Mouse (Mus musculus) natural killer cell, adult 2 months (primary cell): ENCODE data around the gene Cdh3.

Experiments
- DNase-seq, 2 experiments: peaks; one replicate each; pipeline ENCODE4 v3.0.0; 2022; ENCODE audit warnings: low spot score in 2 of 2

The Cdh3 gene

GRCm38 (mm10) chr8:106527241-106528036 is 16.7 kb downstream of the Cdh3 start:
- peak in 1 of 2 experiments; percentile 13 for DNase-seq

- no peak for DNase-seq
Measured at GRCm38 (mm10) chr8:106528596-106529249, 18.0 kb downstream of the Cdh3 start.

- DNase-seq = no peak
Measured at GRCm38 (mm10) chr8:106529885-106530482, 19.3 kb downstream of the Cdh3 start.

GRCm38 (mm10) chr8:106530566-106530965 is 19.9 kb downstream of the Cdh3 start:
- peak in 1 of 2 experiments; percentile 16 for DNase-seq

- DNase-seq = no peak
Measured at GRCm38 (mm10) chr8:106533709-106534108, 23.0 kb downstream of the Cdh3 start.

- DNase-seq = peak; percentile 36 to 50
Measured at GRCm38 (mm10) chr8:106534449-106534848, 23.8 kb downstream of the Cdh3 start.

GRCm38 (mm10) chr8:106535448-106535847 is 24.8 kb downstream of the Cdh3 start:
- no peak for DNase-seq

GRCm38 (mm10) chr8:106539193-106539592 is 28.5 kb downstream of the Cdh3 start:
- no peak for DNase-seq

GRCm38 (mm10) chr8:106541002-106541401 is 30.3 kb downstream of the Cdh3 start:
- no peak for DNase-seq

- DNase-seq = no peak
Measured at GRCm38 (mm10) chr8:106543043-106543442, 32.4 kb downstream of the Cdh3 start.

- DNase-seq = no peak
Measured at GRCm38 (mm10) chr8:106545149-106545548, 34.5 kb downstream of the Cdh3 start.

GRCm38 (mm10) chr8:106546746-106547145 is 36.1 kb downstream of the Cdh3 start:
- DNase-seq = no peak

- no peak for DNase-seq
Measured at GRCm38 (mm10) chr8:106548366-106548936, 37.8 kb downstream of the Cdh3 start.

- DNase-seq = no peak
Measured at GRCm38 (mm10) chr8:106550906-106551305, 40.2 kb downstream of the Cdh3 start.

GRCm38 (mm10) chr8:106554011-106554410 is 43.3 kb downstream of the Cdh3 start:
- DNase-seq = no peak

- DNase-seq = no peak
Measured at GRCm38 (mm10) chr8:106556068-106556645, 45.5 kb downstream of the Cdh3 start.

GRCm38 (mm10) chr8:106559844-106560243 is 49.2 kb downstream of the Cdh3 start:
- no peak for DNase-seq

- DNase-seq = peak; percentile 61 to 70
Measured at GRCm38 (mm10) chr8:106561097-106561865, 50.6 kb downstream of the Cdh3 start.

GRCm38 (mm10) chr8:106563691-106564182 is 53.0 kb downstream of the Cdh3 start:
- peak in 1 of 2 experiments; percentile 13 for DNase-seq

GRCm38 (mm10) chr8:106569006-106569405 is 58.3 kb downstream of the Cdh3 start:
- no peak for DNase-seq

- no peak for DNase-seq
Measured at GRCm38 (mm10) chr8:106570386-106570785, 59.7 kb downstream of the Cdh3 start.
